Mouse (Mus musculus) stomach, postnatal 0 days (tissue): ENCODE measurements around the gene Krt28.

ENCODE experiments used
- CTCF ChIP-seq: IDR thresholded peaks from 2 replicates; pipeline ENCODE4 v1.5.1; 2016; ENCODE audit warnings: antibody characterized with exemption, low read depth, mild to moderate bottlenecking, moderate library complexity
- EP300 ChIP-seq: optimal IDR thresholded peaks from 2 replicates; pipeline ENCODE3; 2016; ENCODE audit warnings: antibody characterized with exemption

GRCm38 (mm10) chr11:99329655-99330054 is 45.0 kb downstream of the Krt28 start:
- TF ChIP-seq EP300 (no peak), CTCF (no peak)
